Mouse (Mus musculus) stomach, embryonic 14.5 days (tissue): ENCODE measurements around the gene Ifih1. TPM values are rescaled to one million over a fixed set of nuclear protein-coding genes. Genes with fewer than 3 reads are reported as not detected.

Source experiments
- ATAC-seq: fragments of 200-750 bp; cut with Nextera tagmentation; 2 replicates; pipeline ENCODE4 v1.8.0; 2017; ENCODE audit warnings: low read depth, moderate TSS enrichment; ENCODE audit not compliant: insufficient number of reproducible peaks, insufficient read depth, low FRiP score
- H3K27ac ChIP-seq: fragments of 300-500 bp; sonication (generic); 2 replicates; pipeline ENCODE4 v1.5.1; 2014; ENCODE audit warnings: mild to moderate bottlenecking, low read length, moderate library complexity, mixed read lengths
- H3K27me3 ChIP-seq: fragments of 300-500 bp; sonication (generic); 2 replicates; pipeline ENCODE4 v1.6.1; 2014; ENCODE audit warnings: low read length, control low read depth, mixed read lengths; ENCODE audit not compliant: control insufficient read depth, insufficient read depth
- H3K36me3 ChIP-seq: fragments of 300-500 bp; sonication (generic); 2 replicates; pipeline ENCODE4 v1.6.1; 2014; ENCODE audit warnings: mild to moderate bottlenecking, control low read depth, low read length, moderate library complexity, mixed read lengths; ENCODE audit not compliant: control insufficient read depth, insufficient read depth
- H3K4me1 ChIP-seq: fragments of 300-500 bp; sonication (generic); 2 replicates; pipeline ENCODE4 v1.6.1; 2014; ENCODE audit warnings: low read length, control low read depth, mixed read lengths; ENCODE audit not compliant: control insufficient read depth, insufficient read depth
- H3K4me2 ChIP-seq: fragments of 300-500 bp; sonication (generic); replicated peaks from 2 replicates; pipeline ENCODE4 v1.6.1; 2014; ENCODE audit warnings: low read depth, low read length, control low read depth
- H3K4me3 ChIP-seq: fragments of 300-500 bp; sonication (generic); 2 replicates; pipeline ENCODE4 v1.5.1; 2014; ENCODE audit warnings: low read depth, low read length, control low read depth
- H3K9ac ChIP-seq: fragments of 300-500 bp; sonication (generic); replicated peaks from 2 replicates; pipeline ENCODE4 v1.6.1; 2014; ENCODE audit warnings: low read depth, mild to moderate bottlenecking, control low read depth, low read length, moderate library complexity, mixed read lengths
- H3K9me3 ChIP-seq: fragments of 300-500 bp; sonication (generic); 2 replicates; pipeline ENCODE4 v1.6.1; 2016; ENCODE audit warnings: low read depth, low read length, control low read depth; ENCODE audit not compliant: control insufficient read depth
- WGBS: fragments of 180-500 bp; shearing (Covaris S2); extraction: QIAGEN DNeasy Blood & Tissue Kit; methylation state at CpG from one replicate; pipeline ENCODE4 v1.1.7; 2014; 5-methylcytosine and 5-hydroxymethylcytosine counted together
- polyA plus RNA-seq: library from polyadenylated mRNA; unstranded; fragments of >200 nt; fragmentation: Nextera tagmentation; extraction: Ambion mirVana; gene quantifications from 2 replicates; pipeline ENCODE4 v1.2.1, GENCODE M21; 2014

Gene Ifih1
- polyA plus RNA-seq, 1 experiment from 2014 or later: 3.7 TPM

- H3K4me1 ChIP-seq: no peaks in the 10 kb centered on the region
- no peak for ATAC-seq
- peak overlapping the region; percentile 89; the same call in 1 of the 2 replicates for H3K4me2 ChIP-seq
- H3K9me3 ChIP-seq: no peaks in the 10 kb centered on the region
- H3K27me3 ChIP-seq: no peaks in the 10 kb centered on the region
- WGBS: 61% methylated on average over 7 of the region's 7 CpGs
- no peaks in the 10 kb centered on the region for H3K36me3 ChIP-seq
- H3K9ac ChIP-seq: no peak overlapping the region
- H3K27ac ChIP-seq: no peak overlapping the region
- peak overlapping the region; percentile 56 for H3K4me3 ChIP-seq
These were observed 18.8 kb upstream of the Ifih1 start for GRCm38 (mm10) chr2:62664839-62665238.

- peak; percentile 95 for ATAC-seq
- H3K9me3 ChIP-seq: no peaks in the 10 kb centered on the region
- H3K4me3 ChIP-seq: peak within 1 kb of the TSS; percentile 56
- 0 out of 2 replicates have a peak within 1 kb of the TSS, but pooled peaks have one; percentile 36 for H3K9ac ChIP-seq
- under 1% methylated on average over 43 of the region's 43 CpGs for WGBS
- no peak within 1 kb of the TSS for H3K27ac ChIP-seq
- no peaks in the 10 kb centered on the region for H3K27me3 ChIP-seq
- no peaks in the 10 kb centered on the region for H3K36me3 ChIP-seq
- H3K4me2 ChIP-seq: peak within 1 kb of the TSS; percentile 89
- H3K4me1 ChIP-seq: no peaks in the 10 kb centered on the region
These were observed 18.1 kb upstream of the Ifih1 start, which contains the start of gene Gca for GRCm38 (mm10) chr2:62664135-62664670. Gene Gca, plus strand, starts transcription at chr2:62664285.

GRCm38 (mm10) chr2:62662560-62662959 lies 16.5 kb upstream of the Ifih1 start:
- 84% methylated on average over 3 of the region's 3 CpGs for WGBS
- Histone ChIP-seq H3K9ac (no peak overlapping the region), H3K27ac (no peak overlapping the region), H3K4me1 (no peaks in the 10 kb centered on the region), H3K36me3 (no peaks in the 10 kb centered on the region), H3K27me3 (no peaks in the 10 kb centered on the region), H3K4me2 (no peak overlapping the region), H3K4me3 (no peak overlapping the region), H3K9me3 (no peaks in the 10 kb centered on the region)
- no peak for ATAC-seq

- no peak overlapping the region for H3K4me2 ChIP-seq
- no peaks in the 10 kb centered on the region for H3K9me3 ChIP-seq
- no peak overlapping the region for H3K4me3 ChIP-seq
- 52% methylated on average over 6 of the region's 6 CpGs for WGBS
- no peak overlapping the region for H3K9ac ChIP-seq
- no peak for ATAC-seq
- no peaks in the 10 kb centered on the region for H3K27me3 ChIP-seq
- H3K36me3 ChIP-seq: no peaks in the 10 kb centered on the region
- no peaks in the 10 kb centered on the region for H3K4me1 ChIP-seq
- no peak overlapping the region for H3K27ac ChIP-seq
These were observed 14.5 kb upstream of the Ifih1 start for GRCm38 (mm10) chr2:62660565-62660964.

GRCm38 (mm10) chr2:62656072-62656471 lies 10.0 kb upstream of the Ifih1 start:
- ATAC-seq: no peak
- H3K4me1 ChIP-seq: no peaks in the 10 kb centered on the region
- WGBS: 71% methylated on average over 1 of the region's 1 CpGs

GRCm38 (mm10) chr2:62654519-62655338 lies 8.7 kb upstream of the Ifih1 start:
- Histone ChIP-seq H3K27ac (no peak overlapping the region), H3K4me2 (no peak overlapping the region), H3K36me3 (no peaks in the 10 kb centered on the region), H3K4me3 (no peak overlapping the region), H3K9me3 (no peaks in the 10 kb centered on the region), H3K27me3 (no peaks in the 10 kb centered on the region), H3K9ac (no peak overlapping the region), H3K4me1 (no peaks in the 10 kb centered on the region)
- 42% methylated on average over 7 of the region's 7 CpGs for WGBS
- no peak for ATAC-seq

More at GRCm38 (mm10) chr2:62656072-62656471, 10.0 kb upstream of the Ifih1 start:
- no peaks in the 10 kb centered on the region for H3K27me3 ChIP-seq
- H3K4me3 ChIP-seq: no peak overlapping the region
- H3K9me3 ChIP-seq: no peaks in the 10 kb centered on the region
- no peaks in the 10 kb centered on the region for H3K36me3 ChIP-seq
- H3K9ac ChIP-seq: no peak overlapping the region
- no peak overlapping the region for H3K27ac ChIP-seq
- H3K4me2 ChIP-seq: no peak overlapping the region

- WGBS: 72% methylated on average over 4 of the region's 4 CpGs
- Histone ChIP-seq H3K4me1 (no peaks in the 10 kb centered on the region), H3K4me3 (no peak overlapping the region), H3K9me3 (no peaks in the 10 kb centered on the region), H3K27ac (no peak overlapping the region), H3K36me3 (no peaks in the 10 kb centered on the region), H3K27me3 (no peaks in the 10 kb centered on the region), H3K4me2 (no peak overlapping the region), H3K9ac (no peak overlapping the region)
- ATAC-seq: no peak
These were observed 6.4 kb upstream of the Ifih1 start for GRCm38 (mm10) chr2:62652466-62652865.

- WGBS: 66% methylated on average over 4 of the region's 4 CpGs
- peak; percentile 42; the same call in 1 of the 2 replicates for ATAC-seq
- no peaks in the 10 kb centered on the region for H3K9me3 ChIP-seq
- H3K9ac ChIP-seq: no peak overlapping the region
- no peaks in the 10 kb centered on the region for H3K27me3 ChIP-seq
- no peak overlapping the region for H3K4me2 ChIP-seq
- no peaks in the 10 kb centered on the region for H3K36me3 ChIP-seq
- H3K4me3 ChIP-seq: no peak overlapping the region
- H3K27ac ChIP-seq: no peak overlapping the region
- peaks cover 3% of the 10 kb centered on the region; the same call in 1 of the 2 replicates for H3K4me1 ChIP-seq
These were observed 5.8 kb upstream of the Ifih1 start for GRCm38 (mm10) chr2:62651890-62652289.
